Mouse (Mus musculus): ENCODE results near the gene Abhd15.

GRCm38 (mm10) chr11:77513811-77514170 lies 1.1 kb upstream of the Abhd15 start:
- TF ChIP-seq FLI1 (IDR thresholded peaks at IDR 0.05; ENCODE audit: low read length) (no peak), GATA1 (IDR thresholded peaks at IDR 0.05; ENCODE audit: borderline replicate concordance, low read length) (no peak)

Measured in megakaryocyte, embryonic 14.5 days (primary cell).